Mouse (Mus musculus) liver, embryonic 14.5 days (tissue): ENCODE data around the gene Usp33.

Source experiments
- CTCF ChIP-seq: IDR thresholded peaks from 2 replicates; pipeline ENCODE4 v1.5.1; 2016; ENCODE audit warnings: antibody characterized with exemption, low read depth, control low read depth
- EP300 ChIP-seq: IDR thresholded peaks from 2 replicates; pipeline ENCODE4 v1.6.1; 2016; ENCODE audit warnings: antibody characterized with exemption, low read depth

DNA sequence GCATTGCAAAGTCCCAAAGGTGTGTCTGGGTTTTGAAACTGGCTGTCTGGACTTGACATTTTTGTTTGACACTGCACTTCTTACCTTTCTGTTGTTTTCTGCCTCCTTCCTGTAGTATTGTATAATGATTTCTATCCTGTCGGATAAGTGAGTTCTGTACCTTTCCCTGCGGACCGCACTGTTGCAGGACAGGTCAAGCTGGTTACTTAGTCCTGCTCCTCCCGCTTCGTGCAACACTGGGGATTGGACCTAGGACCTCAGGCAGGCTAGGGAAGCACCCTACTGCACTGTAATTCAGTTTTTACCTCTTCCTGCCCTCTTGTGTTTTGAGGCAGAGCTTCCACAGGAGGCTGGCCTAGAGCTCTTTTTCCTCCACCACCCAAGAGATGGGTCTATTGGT is 54.2 kb downstream of the Usp33 start:
- TF ChIP-seq CTCF (no peak), EP300 (no peak)
